Mouse (Mus musculus) thymus, adult 2 months (tissue): ENCODE measurements around the gene AC134908.4. TPM values are rescaled to one million over a fixed set of nuclear protein-coding genes. Genes with fewer than 3 reads are reported as not detected.

Experiments
- DNase-seq: peaks from one replicate; pipeline ENCODE4 v3.0.0; 2021
- H3K27ac ChIP-seq: fragments of 200-500 bp; 2 replicates; pipeline ENCODE4 v1.5.1; 2012; ENCODE audit warnings: low read length, control low read depth; ENCODE audit not compliant: control insufficient read depth, insufficient read depth
- H3K27me3 ChIP-seq: fragments of 200-500 bp; 2 replicates; pipeline ENCODE4 v1.6.1; 2012; ENCODE audit warnings: mild to moderate bottlenecking, low read length, moderate library complexity, mixed read lengths; ENCODE audit not compliant: control insufficient read depth, insufficient read depth
- H3K36me3 ChIP-seq: fragments of 200-500 bp; 2 replicates; pipeline ENCODE4 v1.6.1; 2012; ENCODE audit warnings: mild to moderate bottlenecking, low read length, moderate library complexity; ENCODE audit not compliant: control insufficient read depth, insufficient read depth
- H3K4me1 ChIP-seq: fragments of 200-500 bp; replicated peaks from 2 replicates; pipeline ENCODE4 v1.6.1; 2012; ENCODE audit warnings: low read length; ENCODE audit not compliant: control insufficient read depth, insufficient read depth
- H3K4me3 ChIP-seq: fragments of 200-500 bp; 2 replicates; pipeline ENCODE4 v1.5.1; 2012; ENCODE audit warnings: mild to moderate bottlenecking, low read length, control low read depth, moderate library complexity; ENCODE audit not compliant: control insufficient read depth, insufficient read depth
- CTCF ChIP-seq: fragments of 200-500 bp; IDR thresholded peaks from 2 replicates; pipeline ENCODE4 v1.5.1; 2012; ENCODE audit warnings: mild to moderate bottlenecking, control low read depth, low read length, moderate library complexity, borderline replicate concordance; ENCODE audit not compliant: control insufficient read depth, poor library complexity, insufficient read depth; ENCODE audit errors: extremely low read depth
- POLR2A ChIP-seq: fragments of 200-500 bp; IDR thresholded peaks from 2 replicates; pipeline ENCODE4 v1.6.1; 2012; ENCODE audit warnings: mild to moderate bottlenecking, low read length, control low read depth, moderate library complexity; ENCODE audit not compliant: control insufficient read depth, poor library complexity, insufficient read depth; ENCODE audit errors: extremely low read depth
- WGBS: fragments of 180-500 bp; shearing (Covaris S2); methylation state at CpG from one replicate; pipeline ENCODE4 v1.1.7; 2018; 5-methylcytosine and 5-hydroxymethylcytosine counted together
- polyA plus RNA-seq: library from polyadenylated mRNA; depleted of rRNA; stranded (reverse); fragments of >200 nt; gene quantifications from 2 replicates; pipeline ENCODE4 v1.2.3, GENCODE M21; 2012

Gene AC134908.4
- polyA plus RNA-seq, 1 experiment, result 1.1 TPM

GRCm38 (mm10) chr17:25835816-25836215 lies 40.4 kb upstream of the AC134908.4 start:
- Histone ChIP-seq H3K36me3 (peaks cover 26% of the 10 kb centered on the region), H3K4me3 (no peak overlapping the region), H3K4me1 (peaks cover 43% of the 10 kb centered on the region), H3K27ac (no peak overlapping the region), H3K27me3 (no peaks in the 10 kb centered on the region)
- DNase-seq, result no peak
- TF ChIP-seq POLR2A, result no peak
- TF ChIP-seq CTCF, result no peak
- WGBS, result 96% methylated on average over 16 of the region's 16 CpGs

GRCm38 (mm10) chr17:25835301-25835700 lies 39.8 kb upstream of the AC134908.4 start:
- Histone ChIP-seq H3K27ac (no peak overlapping the region), H3K4me3 (no peak overlapping the region), H3K36me3 (peaks cover 25% of the 10 kb centered on the region), H3K4me1 (peaks cover 43% of the 10 kb centered on the region), H3K27me3 (no peaks in the 10 kb centered on the region)
- TF ChIP-seq CTCF (no peak), POLR2A (no peak)
- 97% methylated on average over 7 of the region's 7 CpGs for WGBS
- no peak for DNase-seq

GRCm38 (mm10) chr17:25834595-25835222 lies 39.2 kb upstream of the AC134908.4 start:
- 95% methylated on average over 12 of the region's 12 CpGs for WGBS
- H3K4me3 ChIP-seq, result no peak overlapping the region
- no peak for DNase-seq
- H3K4me1 ChIP-seq, result peaks cover 44% of the 10 kb centered on the region
- no peaks in the 10 kb centered on the region for H3K27me3 ChIP-seq
- H3K27ac ChIP-seq, result no peak overlapping the region
- no peak for TF ChIP-seq POLR2A
- TF ChIP-seq CTCF, result no peak
- H3K36me3 ChIP-seq, result peaks cover 19% of the 10 kb centered on the region

GRCm38 (mm10) chr17:25833961-25834594 lies 38.6 kb upstream of the AC134908.4 start:
- TF ChIP-seq CTCF (no peak), POLR2A (no peak)
- WGBS, result 59% methylated on average over 6 of the region's 6 CpGs
- peaks cover 51% of the 10 kb centered on the region for H3K4me1 ChIP-seq

GRCm38 (mm10) chr17:25833291-25833663 lies 37.8 kb upstream of the AC134908.4 start, which contains the start of gene Stub1:
Gene Stub1 (minus strand): TSS chr17:25833404.
- DNase-seq, result peak; percentile 60
- TF ChIP-seq POLR2A, result no peak
- no peak for TF ChIP-seq CTCF
- H3K27ac ChIP-seq, result no peak within 1 kb of the TSS
- WGBS, result under 1% methylated on average over 24 of the region's 24 CpGs
- H3K27me3 ChIP-seq, result no peaks in the 10 kb centered on the region
- H3K4me3 ChIP-seq, result peak within 1 kb of the TSS; percentile 93
- H3K4me1 ChIP-seq, result peaks cover 55% of the 10 kb centered on the region
- H3K36me3 ChIP-seq, result peaks cover 8% of the 10 kb centered on the region

More at GRCm38 (mm10) chr17:25833961-25834594, 38.6 kb upstream of the AC134908.4 start:
- Histone ChIP-seq H3K4me3 (peak overlapping the region; percentile 93), H3K27ac (no peak overlapping the region), H3K27me3 (no peaks in the 10 kb centered on the region), H3K36me3 (peaks cover 13% of the 10 kb centered on the region)
- DNase-seq, result no peak

GRCm38 (mm10) chr17:25832436-25833290 lies 37.2 kb upstream of the AC134908.4 start:
- under 1% methylated on average over 76 of the region's 77 CpGs for WGBS
- no peak overlapping the region for H3K27ac ChIP-seq
- TF ChIP-seq CTCF (peak; percentile 53), POLR2A (peak; percentile 79)
- H3K27me3 ChIP-seq, result no peaks in the 10 kb centered on the region
- peak; percentile 98 for DNase-seq
- H3K36me3 ChIP-seq, result peaks cover 4% of the 10 kb centered on the region; the same call in 1 of the 2 replicates
- peak overlapping the region; percentile 93 for H3K4me3 ChIP-seq
- H3K4me1 ChIP-seq, result peaks cover 56% of the 10 kb centered on the region
